Mouse (Mus musculus): Measurements from ENCODE around the gene Dexi.
A peak's percentile ranks its signal among the peaks of the same experiment; 100 is the strongest.

Dexi gene

GRCm38 (mm10) chr16:10540763-10541597 lies 1.9 kb downstream of the Dexi start:
- DNase-seq (ENCODE audit: low read depth, low spot score) = no peak

- DNase-seq (ENCODE audit: low read depth, low spot score) = no peak
These were observed 5.9 kb downstream of the Dexi start for GRCm38 (mm10) chr16:10536961-10537360.

DNA sequence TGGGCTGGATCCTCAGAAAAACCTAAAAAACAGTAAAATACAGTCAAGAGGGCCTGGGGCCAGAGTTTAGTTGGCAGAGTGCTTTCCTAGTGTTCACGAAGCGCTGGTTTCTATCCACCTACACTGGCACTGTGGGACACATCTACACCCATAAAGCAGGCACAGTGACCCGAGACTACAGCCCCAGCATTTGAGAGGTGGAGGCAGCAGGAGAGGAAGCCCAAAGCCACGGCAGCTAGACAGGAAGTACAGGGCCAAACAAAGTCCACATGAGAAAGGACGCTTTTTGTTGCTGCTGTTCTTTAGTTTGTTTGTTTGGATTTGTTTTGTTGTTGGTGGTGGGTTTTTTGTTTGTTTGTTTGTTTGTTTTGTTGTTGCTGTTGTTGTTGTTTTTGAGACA lies 6.5 kb downstream of the Dexi start:
- no peak for DNase-seq (ENCODE audit: low read depth, low spot score)

- DNase-seq (ENCODE audit: low read depth, low spot score) = no peak
These were observed 8.3 kb downstream of the Dexi start for GRCm38 (mm10) chr16:10534567-10534966.

GRCm38 (mm10) chr16:10533781-10534180 lies 9.1 kb downstream of the Dexi start:
- DNase-seq (ENCODE audit: low read depth, low spot score) = no peak

DNA sequence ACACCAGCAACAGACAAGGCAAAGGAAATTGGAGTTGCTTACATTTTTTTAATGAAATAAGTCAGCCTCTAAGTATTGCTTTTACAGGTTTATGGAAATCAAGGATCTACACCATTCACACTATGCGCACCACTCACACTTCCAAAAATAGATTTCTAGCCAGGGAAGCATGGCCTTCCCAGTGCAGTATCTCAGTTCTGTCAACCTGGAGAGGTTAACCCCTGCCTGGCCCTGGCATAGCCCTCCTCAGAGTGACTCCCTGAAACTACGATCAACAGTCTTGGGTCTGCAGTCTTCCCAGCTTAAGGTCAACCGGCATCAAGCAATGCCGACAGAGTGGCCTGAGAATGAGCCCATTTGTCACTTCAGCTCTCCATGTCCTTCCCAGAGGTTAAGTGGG lies 12.7 kb downstream of the Dexi start:
- no peak for DNase-seq (ENCODE audit: low read depth, low spot score)

- DNase-seq (ENCODE audit: low read depth, low spot score) = no peak
These were observed 14.5 kb downstream of the Dexi start for GRCm38 (mm10) chr16:10528382-10528781.

DNA sequence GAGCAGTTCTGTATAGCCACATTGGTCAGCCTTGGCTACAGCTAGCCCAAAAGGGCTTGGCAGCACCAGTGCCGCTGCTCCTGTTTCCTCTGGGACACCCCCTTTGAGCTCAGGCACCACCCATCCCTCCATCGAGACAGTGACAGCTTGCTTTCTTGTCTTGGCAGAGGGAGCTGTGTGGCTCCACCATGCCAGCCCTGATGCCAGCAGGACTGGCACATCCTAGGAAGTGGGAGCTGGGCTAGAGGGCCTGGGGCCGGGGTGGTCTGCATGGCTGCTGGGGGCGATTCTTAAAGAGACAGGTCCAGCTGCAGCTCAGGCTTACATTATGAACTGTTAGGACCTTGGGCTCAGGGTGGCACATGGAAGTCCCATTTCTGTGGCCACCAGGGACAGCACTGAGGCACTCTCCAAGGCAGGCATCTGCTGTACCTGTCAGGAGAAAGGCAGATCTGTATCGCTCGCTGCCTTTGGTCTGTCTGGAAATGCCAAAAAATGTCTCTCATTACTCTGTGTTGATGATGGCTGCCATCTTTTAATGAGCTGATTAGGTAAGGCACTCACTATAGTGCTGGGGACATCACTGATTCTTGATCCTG lies 15.7 kb downstream of the Dexi start:
- no peak for DNase-seq (ENCODE audit: low read depth, low spot score)

DNA sequence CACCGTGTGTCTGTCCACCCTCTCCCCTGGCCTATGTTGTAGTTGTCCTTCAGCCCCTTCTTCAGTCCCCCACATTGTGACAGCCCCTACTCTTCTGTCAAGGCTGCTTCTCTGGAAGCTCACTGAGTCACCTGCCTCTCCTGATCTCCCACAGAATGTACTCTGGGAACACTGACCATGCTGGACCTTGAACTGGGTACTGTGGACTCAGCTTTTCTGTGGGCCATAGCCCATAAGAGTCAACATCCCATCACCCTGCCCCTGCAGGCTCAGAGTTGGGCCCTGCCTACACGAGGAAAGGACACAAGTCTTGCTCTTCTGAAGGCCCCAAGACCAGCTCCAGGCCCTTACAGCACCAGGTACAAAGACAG lies 17.3 kb downstream of the Dexi start:
- DNase-seq (ENCODE audit: low read depth, low spot score) = no peak

DNA sequence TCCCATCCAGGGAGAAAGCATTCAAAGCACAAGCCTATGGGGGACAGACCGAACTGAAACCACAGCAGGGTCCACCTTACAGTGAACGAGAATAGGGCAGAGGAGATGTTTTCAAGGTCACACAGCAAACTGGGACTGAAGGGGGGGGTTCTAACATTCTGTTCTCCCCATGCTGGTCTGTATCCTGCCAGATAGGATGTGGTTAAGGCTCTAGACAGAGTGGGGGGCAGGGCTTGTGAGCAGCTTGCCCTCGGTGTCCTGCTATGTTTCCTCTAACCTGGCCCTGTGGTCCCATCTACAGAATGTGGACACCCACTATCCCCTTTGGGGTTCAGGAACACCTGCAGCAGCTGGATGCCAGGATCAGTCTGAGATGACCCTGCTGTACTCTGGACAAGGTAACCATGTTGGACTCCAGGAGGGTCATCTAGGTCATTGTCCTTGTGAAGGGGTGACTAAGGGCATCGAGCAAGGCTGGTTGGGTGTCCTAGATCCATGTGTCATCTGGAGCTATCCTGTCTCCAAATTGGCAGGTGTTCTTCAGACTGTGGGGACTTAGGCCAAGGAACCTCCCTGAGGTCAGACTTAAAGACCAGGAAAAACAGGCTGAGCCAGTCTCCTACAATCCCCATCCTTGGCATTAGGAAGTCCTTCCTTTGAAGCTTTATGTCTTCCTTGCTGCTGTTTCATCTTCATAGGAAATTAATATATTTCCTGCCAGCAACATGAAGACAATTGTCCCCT lies 17.8 kb downstream of the Dexi start:
- no peak for DNase-seq (ENCODE audit: low read depth, low spot score)

- no peak for DNase-seq (ENCODE audit: low read depth, low spot score)
These were observed 19.2 kb downstream of the Dexi start for GRCm38 (mm10) chr16:10523650-10524049.

DNA sequence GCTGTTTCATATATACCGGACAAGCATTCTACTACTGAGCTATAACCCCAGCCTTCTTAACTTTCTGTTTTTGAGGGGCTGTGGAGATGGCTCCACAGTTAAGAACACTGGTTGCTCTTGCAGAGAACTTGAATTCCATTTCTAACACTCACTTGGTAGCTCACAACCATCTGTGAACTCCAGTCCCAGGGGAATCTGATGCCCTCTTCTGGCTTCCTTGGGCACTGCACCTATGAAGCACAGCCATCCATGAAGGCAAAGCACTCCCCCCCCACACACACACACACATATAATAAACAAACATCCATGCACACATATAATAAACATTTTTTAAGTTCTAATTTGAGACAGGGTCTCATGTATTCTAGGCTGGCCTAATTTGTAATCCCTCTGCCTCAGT lies 20.0 kb downstream of the Dexi start:
- DNase-seq (ENCODE audit: low read depth, low spot score) = peak; percentile 64

- peak; percentile 73 for DNase-seq (ENCODE audit: low read depth, low spot score)
These were observed 21.8 kb downstream of the Dexi start for GRCm38 (mm10) chr16:10520908-10521614.

GRCm38 (mm10) chr16:10518030-10518429 lies 24.8 kb downstream of the Dexi start:
- DNase-seq (ENCODE audit: low read depth, low spot score) = no peak

- DNase-seq (ENCODE audit: low read depth, low spot score) = no peak
These were observed 26.8 kb downstream of the Dexi start for GRCm38 (mm10) chr16:10515953-10516572.

DNA sequence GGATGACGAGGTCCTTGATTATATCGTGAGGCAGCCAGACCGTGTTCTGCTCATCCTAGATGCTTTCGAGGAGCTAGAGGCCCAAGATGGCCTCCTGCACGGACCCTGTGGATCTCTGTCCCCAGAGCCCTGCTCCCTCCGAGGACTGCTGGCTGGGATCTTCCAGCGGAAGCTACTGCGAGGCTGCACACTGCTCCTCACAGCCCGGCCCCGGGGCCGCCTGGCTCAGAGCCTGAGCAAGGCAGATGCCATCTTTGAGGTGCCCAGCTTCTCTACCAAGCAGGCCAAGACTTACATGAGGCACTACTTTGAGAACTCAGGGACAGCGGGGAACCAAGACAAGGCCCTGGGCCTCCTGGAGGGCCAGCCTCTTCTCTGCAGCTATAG lies 31.7 kb downstream of the Dexi start:
- DNase-seq (ENCODE audit: low read depth, low spot score) = no peak

- no peak for DNase-seq (ENCODE audit: low read depth, low spot score)
These were observed 32.2 kb downstream of the Dexi start for GRCm38 (mm10) chr16:10510477-10511133.

GRCm38 (mm10) chr16:10508691-10509090 lies 34.2 kb downstream of the Dexi start:
- DNase-seq (ENCODE audit: low read depth, low spot score) = no peak

DNA sequence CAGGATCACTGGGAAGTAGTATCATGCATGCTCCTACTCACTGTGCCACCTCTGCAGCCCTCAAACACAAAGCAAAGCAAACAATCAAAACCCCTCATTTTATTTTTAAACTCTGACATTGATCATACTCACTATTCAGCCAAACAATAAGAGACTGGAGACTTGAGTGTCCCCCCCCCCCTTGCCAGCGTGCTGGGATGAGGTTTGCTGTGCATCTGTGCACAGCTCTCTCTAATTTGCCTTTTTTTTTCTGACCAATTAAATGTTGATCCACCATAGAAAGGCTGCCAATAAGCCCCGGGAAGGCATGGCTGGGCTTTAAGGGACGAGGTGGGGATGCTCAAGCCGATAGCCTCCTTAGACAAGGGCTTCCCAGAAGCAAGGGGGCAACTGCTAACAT lies 35.4 kb downstream of the Dexi start:
- DNase-seq (ENCODE audit: low read depth, low spot score) = no peak

GRCm38 (mm10) chr16:10503058-10503457 lies 39.8 kb downstream of the Dexi start:
- DNase-seq (ENCODE audit: low read depth, low spot score) = no peak

- DNase-seq (ENCODE audit: low read depth, low spot score) = peak; percentile 55
These were observed 41.0 kb downstream of the Dexi start for GRCm38 (mm10) chr16:10501865-10502264.
